Mouse (Mus musculus) yolk sac, embryonic 10.5 days (tissue): ENCODE data around the gene Ftsj1.
A peak's percentile ranks its signal among the peaks of the same experiment; 100 is the strongest.

Source experiments
- DNase-seq: peaks from one replicate; pipeline ENCODE4 v3.0.0-alpha.2; 2017; ENCODE audit warnings: low spot score

Ftsj1 gene

DNA sequence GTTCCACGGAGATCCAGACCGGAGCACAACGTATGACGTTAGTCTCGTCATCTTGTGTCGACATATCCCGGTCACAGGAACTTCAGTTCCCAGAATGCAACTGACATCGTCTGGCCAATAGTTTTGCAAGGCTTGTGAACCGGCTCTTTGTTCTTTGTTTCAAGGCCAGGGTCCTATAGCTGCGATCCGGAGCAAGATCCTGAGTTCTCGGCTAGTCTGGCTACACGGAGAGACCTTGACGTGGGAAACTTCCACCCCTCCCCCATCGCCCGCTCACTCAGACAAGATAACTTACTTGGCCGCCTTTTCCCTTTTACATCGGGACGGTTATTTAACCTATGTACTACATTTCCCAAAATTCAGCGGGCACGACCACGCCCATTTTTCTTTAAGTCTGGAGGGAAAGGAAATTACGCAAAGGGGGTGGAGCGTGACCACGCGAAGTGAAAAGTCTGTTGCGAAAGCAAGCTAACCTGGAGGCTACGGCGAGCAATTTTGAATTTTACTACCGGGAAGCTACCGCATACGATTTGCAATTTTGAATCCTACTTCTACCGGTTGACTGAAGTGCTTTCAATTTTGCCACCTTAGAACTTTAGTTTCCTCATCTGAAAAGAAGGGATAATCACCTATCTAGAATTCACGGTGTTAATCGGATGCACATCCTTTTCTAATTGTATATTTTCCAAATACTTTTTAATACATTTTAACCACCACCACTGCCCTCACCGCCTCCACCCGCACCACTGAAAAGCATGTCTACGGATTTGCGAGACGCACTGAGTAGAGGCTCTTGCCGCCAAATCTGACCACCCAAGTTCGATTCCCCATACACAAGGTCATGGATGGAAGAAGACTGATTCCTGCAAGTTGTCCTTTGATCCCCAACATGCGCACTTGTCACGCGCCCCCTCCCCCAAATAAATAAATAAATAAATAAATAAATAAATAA is at the start of gene Ftsj1:
Gene Ftsj1, minus strand, starts transcription at position 73 of the 952 bp plus-strand sequence.
- DNase-seq, result peak; percentile 87

DNA sequence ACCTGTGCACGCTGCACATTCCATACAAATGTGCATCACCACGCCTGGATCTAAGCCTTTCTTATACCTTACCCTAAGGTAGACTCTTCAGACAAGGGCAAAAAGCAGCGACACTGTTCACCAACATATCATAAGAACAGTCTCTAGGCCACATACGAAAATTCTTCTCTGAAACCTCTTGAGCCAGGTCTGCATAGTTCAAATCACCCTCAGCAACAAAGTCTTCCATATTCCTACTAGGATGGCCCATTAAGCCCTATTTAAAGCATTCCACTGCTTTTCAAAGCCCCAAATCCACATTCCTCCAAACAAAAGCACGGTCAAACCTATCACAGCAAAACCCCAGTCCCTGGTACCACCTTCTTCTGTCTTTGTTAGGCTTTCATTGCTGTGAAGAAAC is 36.4 kb upstream of the Ftsj1 start:
- DNase-seq, result no peak

DNA sequence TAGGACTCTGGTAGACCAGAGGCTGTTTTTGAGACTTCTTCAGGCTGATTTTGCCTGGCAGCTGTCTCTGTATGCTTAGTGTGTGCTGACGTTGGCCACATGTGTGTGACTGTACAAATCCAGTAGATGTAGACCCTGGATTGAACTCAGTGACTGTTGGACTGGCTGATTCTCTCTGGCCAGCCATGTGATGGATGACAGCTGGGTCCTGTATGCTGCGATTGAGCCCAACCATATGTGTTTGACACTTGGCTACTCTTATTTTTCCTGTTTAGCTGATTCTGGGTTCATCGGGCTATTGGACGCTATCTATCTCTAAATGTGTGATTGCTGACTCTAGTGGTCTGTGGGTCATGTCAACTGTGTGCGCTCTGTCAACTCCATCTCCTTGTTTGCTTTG is 21.9 kb upstream of the Ftsj1 start:
- no peak for DNase-seq

- no peak for DNase-seq
Observed at GRCm38 (mm10) chrX:8272000-8272399, 19.8 kb upstream of the Ftsj1 start.

DNA sequence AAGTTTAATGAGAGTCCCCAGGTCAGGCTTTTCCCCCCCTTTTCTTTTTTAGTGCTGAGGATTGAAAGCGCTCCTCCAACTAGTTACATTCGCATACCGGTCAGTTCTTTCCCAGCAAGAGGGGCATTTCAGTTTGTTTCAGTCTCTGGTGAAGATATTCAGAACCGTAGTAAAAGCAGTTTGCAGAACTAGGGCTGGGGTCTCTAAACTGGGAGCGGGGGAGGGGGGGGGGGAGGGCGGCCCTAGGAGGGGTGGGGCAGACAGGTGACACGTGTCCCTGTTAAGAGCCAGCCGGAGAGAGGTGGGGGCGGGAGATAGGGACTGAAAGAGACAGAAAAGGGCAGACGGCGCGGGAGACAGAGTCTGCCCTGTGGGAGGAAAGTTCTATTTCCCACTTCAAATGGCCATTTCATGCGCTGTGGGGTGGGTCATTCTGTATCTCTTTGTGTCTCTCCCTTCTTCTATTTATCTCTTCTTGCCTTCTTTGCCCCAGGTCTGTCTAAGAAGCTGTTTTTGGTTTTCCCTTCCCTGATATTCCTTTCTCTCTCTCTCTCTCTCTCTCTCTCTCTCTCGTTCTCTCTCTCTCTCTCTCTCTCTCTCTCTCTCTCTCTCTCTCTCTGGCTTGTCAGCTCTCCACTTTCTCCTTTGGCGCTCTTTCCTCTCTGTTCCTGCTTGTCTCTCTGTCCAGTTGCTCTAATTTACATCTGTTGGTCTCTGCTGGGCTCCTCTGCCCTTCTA is 19.0 kb upstream of the Ftsj1 start, which contains the start of gene Slc38a5:
Gene Slc38a5, plus strand, starts transcription at position 51 of the 738 bp plus-strand sequence.
- no peak for DNase-seq

- DNase-seq, result no peak
Observed at GRCm38 (mm10) chrX:8264222-8264621, 12.0 kb upstream of the Ftsj1 start.

DNA sequence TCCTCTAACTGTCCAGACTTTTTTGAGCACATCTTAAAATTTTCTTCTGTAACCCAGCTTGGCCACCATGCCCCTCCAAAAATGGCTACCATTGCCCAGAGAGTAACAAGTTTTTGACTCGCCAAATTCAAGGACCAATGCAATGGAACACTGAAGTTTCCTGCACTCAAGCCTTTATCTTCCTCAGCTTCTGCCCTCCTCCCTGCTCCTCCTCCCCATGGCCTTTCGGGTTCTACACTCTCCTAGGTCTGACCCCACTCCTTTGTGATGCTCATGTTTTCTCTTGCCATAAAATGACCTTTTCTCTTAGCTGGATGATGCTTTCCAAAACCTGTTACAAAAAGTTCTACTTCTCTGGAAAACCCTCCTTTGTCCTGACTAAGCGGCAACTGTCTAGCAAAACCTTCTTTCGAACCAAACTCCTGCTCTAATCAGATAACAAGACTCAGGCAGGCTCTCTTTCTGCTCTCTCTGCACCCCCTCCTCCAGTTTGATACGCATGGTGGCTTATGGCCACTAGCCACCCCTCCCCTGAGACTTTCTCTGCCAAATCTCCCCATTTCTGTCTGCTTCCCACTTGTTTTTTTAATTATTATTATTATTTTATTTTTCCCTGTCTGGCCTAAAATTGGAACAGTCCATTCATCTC is 11.1 kb upstream of the Ftsj1 start:
- no peak for DNase-seq

GRCm38 (mm10) chrX:8259478-8259877 is 7.3 kb upstream of the Ftsj1 start:
- no peak for DNase-seq

DNA sequence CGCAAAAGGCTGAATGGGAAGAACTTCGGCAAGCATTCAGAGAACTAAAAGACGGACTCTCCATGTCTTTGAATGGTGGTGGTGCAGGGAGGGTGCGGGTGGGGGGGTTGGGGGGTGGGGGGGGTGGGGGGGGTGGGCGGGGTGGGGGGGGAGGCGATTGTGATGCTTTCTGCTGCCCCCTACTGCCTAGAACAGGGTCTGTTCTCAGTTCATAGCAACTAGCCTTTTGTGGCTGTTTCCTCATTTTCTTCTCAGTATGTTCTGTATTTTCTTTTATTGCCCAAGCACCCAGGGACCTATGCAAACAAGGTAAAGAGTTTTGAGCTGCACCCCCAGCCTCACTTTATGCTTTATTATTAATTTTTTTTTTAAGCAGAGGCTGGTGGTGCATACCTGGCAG is 3.6 kb upstream of the Ftsj1 start:
- no peak for DNase-seq

DNA sequence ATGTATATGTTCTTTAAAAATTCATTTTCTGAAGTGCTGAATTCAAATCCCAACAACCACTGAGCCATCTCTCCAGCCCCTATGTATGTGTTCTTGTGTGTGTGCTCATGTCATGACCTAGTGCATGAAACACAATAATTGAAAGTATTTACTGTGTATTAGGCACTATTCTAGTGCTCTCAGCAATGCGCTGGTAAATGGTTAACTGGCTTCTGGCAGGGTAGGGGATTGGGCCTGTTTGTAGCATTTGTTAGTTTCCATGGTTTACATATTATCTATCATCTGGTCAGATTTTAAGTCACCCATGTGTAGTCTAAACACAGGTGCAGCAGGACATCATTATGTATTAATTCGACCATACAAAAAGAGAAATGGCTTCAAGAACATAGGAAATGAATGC is 1.5 kb upstream of the Ftsj1 start:
- no peak for DNase-seq

DNA sequence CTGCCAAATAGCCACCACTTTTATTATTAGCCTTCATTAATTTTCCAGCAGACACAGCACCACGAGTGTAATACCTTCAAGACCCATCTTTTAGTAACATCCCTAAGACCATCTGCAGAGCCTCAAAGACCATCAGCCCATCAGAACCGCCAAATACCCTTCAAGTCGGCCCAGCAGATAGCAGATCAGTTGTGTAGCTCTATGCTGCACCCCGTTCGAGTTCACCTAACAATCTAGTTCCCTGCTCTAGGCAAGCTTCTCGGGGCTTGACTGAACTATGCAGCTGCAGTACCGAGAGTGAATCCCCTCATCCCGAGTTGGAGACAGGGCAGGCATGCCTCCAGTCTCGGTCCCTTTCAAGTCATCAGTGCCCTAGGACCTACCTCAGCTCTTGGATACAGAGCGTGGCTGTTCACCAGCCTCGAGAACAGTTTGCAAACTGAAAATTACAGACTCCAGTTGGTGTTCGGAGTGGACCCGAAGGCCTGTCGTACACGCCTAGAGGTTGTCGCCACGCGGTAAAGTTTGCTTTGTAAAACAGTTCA is 345 bp downstream of the Ftsj1 start:
- DNase-seq, result no peak

DNA sequence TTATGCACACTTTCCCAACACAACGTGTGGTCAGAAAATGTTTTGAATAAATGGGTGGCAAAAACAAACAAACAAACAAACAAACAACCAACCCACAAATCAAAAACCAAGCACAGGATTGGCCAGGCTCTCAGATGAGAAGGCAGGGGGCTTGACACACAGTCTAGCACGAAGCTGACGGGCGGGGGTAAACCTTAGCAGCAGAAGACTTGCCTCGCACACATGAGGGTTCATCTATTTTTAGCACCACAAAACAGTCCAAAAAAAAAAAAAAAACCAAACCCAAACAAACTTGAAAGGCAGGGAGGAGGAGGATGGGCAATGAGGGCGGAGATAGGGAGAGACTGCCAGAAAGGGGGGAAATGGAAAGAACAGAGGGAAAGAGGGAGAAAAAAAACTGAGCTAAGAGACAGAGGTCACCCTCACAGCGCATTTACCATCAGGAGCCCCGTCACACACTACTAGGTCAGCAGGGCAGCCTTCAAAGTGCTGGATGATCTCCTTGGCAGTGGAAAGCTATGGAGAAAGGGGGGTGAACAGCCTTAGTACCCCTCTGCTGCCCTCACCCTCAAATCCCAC is 3.6 kb downstream of the Ftsj1 start:
- DNase-seq, result no peak

DNA sequence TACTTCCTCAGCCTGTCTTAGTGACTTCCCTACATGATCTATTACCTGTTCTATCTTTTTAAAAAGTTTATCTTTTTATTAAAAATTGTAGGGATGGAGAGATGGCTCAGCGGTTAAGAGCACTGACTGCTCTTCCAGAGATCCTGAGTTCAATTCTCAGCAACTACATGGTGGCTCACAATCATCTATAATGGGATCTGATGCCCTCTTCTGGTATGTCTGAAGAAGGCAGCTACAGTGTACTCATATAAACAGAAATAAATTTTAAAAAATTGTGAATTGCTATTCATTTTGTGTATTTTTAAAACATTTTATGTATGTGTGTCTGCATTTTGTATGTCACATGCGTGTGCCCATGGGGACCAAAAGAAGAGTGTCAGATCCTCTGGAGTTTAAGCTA is 4.5 kb downstream of the Ftsj1 start:
- no peak for DNase-seq

DNA sequence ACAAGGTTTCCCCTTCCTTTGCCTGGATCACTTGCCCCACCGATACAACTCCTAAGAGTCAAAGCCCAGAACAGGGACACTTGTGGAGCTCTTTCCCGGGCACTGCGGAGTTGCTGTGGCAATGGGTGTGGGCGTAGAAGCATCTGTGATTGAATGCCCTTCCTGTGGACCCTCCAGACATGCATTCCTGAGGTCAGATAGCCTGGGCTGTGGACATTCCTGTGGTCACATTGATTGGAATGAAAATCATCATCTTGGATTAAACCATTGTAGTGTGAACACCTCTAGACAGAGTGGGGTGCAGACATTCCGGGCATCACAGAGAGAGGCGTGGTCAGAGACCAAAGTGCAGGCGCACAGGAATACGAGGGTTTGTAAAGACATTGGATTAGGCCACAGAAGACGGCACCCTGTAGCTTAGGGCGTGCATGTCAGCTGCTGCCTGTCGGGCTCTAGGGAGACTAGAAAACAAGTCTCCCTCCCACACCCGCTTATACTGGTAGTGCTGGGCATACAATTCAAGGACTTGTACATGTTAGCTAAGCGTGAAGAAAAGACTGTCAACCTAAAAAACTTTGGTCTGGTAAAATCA is 13.3 kb downstream of the Ftsj1 start:
- no peak for DNase-seq

DNA sequence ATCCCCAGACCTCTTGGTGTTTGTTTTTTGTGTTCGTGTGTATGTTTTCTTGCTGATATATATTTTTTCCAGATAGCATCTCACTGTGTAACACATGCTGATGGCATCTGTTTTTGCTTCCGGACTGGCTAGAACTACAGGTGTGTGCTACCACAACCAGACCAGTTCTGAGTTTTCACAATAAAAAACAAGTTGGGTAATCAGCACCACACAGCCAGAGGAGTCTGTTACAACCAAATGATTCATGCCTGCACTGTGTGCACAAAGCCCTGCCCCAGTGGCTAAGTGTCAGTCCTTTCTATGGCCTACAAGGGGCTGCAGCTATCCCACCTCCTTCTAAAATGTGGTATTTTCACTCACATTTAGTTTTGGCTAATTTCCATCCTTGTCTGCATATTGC is 15.5 kb downstream of the Ftsj1 start:
- no peak for DNase-seq

GRCm38 (mm10) chrX:8233602-8234001 is 18.6 kb downstream of the Ftsj1 start:
- no peak for DNase-seq

- no peak for DNase-seq
Observed at GRCm38 (mm10) chrX:8230272-8230671, 21.9 kb downstream of the Ftsj1 start.

GRCm38 (mm10) chrX:8223473-8223872 is 28.7 kb downstream of the Ftsj1 start:
- DNase-seq, result peak; percentile 15

DNA sequence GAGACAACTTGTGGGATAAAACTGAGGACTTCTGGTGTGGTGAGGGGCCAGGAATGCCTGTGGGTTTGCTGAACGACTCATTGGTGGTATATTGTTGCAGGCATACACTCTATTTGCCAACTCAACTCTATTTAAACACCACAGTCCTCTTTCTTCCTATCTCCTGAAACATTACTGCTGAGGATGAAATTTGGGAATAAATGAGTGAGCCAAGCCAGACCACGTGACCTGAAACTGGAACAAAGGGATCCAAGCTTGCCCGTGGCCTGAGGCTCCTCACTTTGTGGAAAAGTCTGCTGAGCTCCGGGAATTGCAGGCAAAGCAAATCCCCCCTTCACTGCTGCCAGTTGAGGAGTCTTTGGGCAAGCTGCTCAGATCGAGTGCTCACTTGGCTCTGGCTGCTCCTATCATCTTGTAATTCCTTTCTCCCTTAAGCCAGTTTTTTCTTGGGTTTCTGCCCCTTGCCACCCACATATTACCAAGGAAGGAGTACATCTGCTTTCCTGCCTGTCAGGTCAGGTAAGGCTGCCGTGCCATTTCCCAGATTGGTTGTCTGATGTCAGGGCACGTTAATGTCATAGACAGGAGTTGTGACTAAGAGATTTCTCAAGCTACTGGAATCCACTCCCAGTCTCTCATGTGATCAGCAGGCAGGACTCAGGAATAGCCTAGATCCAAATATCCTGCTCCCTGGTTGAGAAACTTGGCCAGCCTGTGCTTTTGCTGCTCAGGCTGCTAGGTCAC is 29.4 kb downstream of the Ftsj1 start:
- DNase-seq, result peak; percentile 24

GRCm38 (mm10) chrX:8222296-8222677 is 29.9 kb downstream of the Ftsj1 start:
- no peak for DNase-seq

GRCm38 (mm10) chrX:8219651-8220050 is 32.6 kb downstream of the Ftsj1 start:
- DNase-seq, result no peak
